Mouse (Mus musculus) kidney, adult 2 months (tissue): ENCODE measurements around the gene Zfp354c. TPM values are rescaled to one million over a fixed set of nuclear protein-coding genes. Genes with fewer than 3 reads are reported as not detected.

Experiments
- DNase-seq: peaks from one replicate; pipeline ENCODE4 v3.0.0; 2021
- H3K27ac ChIP-seq: fragments of 200-500 bp; 2 replicates; pipeline ENCODE4 v1.5.1; 2012; ENCODE audit warnings: low read depth, low read length, control low read depth, inconsistent platforms; ENCODE audit not compliant: insufficient read depth
- H3K27me3 ChIP-seq: fragments of 200-500 bp; replicated peaks from 2 replicates; pipeline ENCODE4 v1.6.1; 2012; ENCODE audit warnings: mild to moderate bottlenecking, moderate library complexity, low read length, inconsistent platforms; ENCODE audit not compliant: control insufficient read depth, insufficient read depth
- H3K36me3 ChIP-seq: fragments of 200-500 bp; 2 replicates; pipeline ENCODE4 v1.6.1; 2012; ENCODE audit warnings: mild to moderate bottlenecking, moderate library complexity, low read length, inconsistent platforms; ENCODE audit not compliant: control insufficient read depth, insufficient read depth
- H3K4me1 ChIP-seq: fragments of 200-500 bp; 2 replicates; pipeline ENCODE4 v1.6.1; 2011; ENCODE audit warnings: low read length; ENCODE audit not compliant: control insufficient read depth, insufficient read depth
- H3K4me3 ChIP-seq: fragments of 200-500 bp; 2 replicates; pipeline ENCODE4 v1.5.1; 2011; ENCODE audit warnings: mild to moderate bottlenecking, low read depth, low read length, control low read depth; ENCODE audit not compliant: insufficient read depth
- CTCF ChIP-seq: fragments of 200-500 bp; conservative IDR thresholded peaks from 2 replicates; pipeline ENCODE4 v1.5.1; 2011; ENCODE audit warnings: low read depth, mild to moderate bottlenecking, control low read depth, low read length, moderate library complexity, mixed read lengths; ENCODE audit not compliant: insufficient read depth, insufficient read length
- POLR2A ChIP-seq: fragments of 200-500 bp; IDR thresholded peaks from one replicate; pipeline ENCODE4 v1.6.1; 2011; ENCODE audit warnings: low read depth, low read length, control low read depth
- whole genome bisulfite sequencing: fragments of 180-500 bp; shearing (Covaris S2); methylation state at CpG from one replicate; pipeline ENCODE4 v1.1.7; 2018; 5-methylcytosine and 5-hydroxymethylcytosine counted together
- polyA plus RNA-seq: library from polyadenylated mRNA; depleted of rRNA; stranded (reverse); fragments of >200 nt; gene quantifications from 2 replicates; pipeline ENCODE4 v1.2.3, GENCODE M21; 2012; rRNA removed

Gene Zfp354c
- 1.2 and 1.4 TPM in 2 replicates for polyA plus RNA-seq

GRCm38 (mm10) chr11:50827010-50827953 lies at the start of gene Zfp354c:
Zfp354c (minus strand) TSS chr11:50827724.
- 2% methylated on average over 45 of the region's 45 CpGs for WGBS
- peak; percentile 90 for DNase-seq

GRCm38 (mm10) chr11:50850989-50851601 lies 23.6 kb upstream of the Zfp354c start:
- H3K27ac ChIP-seq: no peak overlapping the region
- DNase-seq: peak; percentile 8
- H3K36me3 ChIP-seq: no peaks in the 10 kb centered on the region
- no peaks in the 10 kb centered on the region; the same call in 1 of the 2 replicates for H3K27me3 ChIP-seq
- H3K4me3 ChIP-seq: no peak overlapping the region
- TF ChIP-seq POLR2A (no peak), CTCF (no peak)
- no peaks in the 10 kb centered on the region for H3K4me1 ChIP-seq
- WGBS: under 1% methylated on average over 72 of the region's 72 CpGs

More at GRCm38 (mm10) chr11:50827010-50827953, at the start of gene Zfp354c:
- no peaks in the 10 kb centered on the region; the same call in 1 of the 2 replicates for H3K4me1 ChIP-seq
- TF ChIP-seq CTCF: no peak
- TF ChIP-seq POLR2A: no peak
- H3K27ac ChIP-seq: peak within 1 kb of the TSS; percentile 13; the same call in 1 of the 2 replicates
- H3K27me3 ChIP-seq: no peaks in the 10 kb centered on the region
- H3K36me3 ChIP-seq: no peaks in the 10 kb centered on the region
- H3K4me3 ChIP-seq: peak within 1 kb of the TSS; percentile 86

- Histone ChIP-seq H3K27ac (no peak within 1 kb of the TSS), H3K4me3 (no peak within 1 kb of the TSS), H3K36me3 (no peaks in the 10 kb centered on the region), H3K27me3 (no peaks in the 10 kb centered on the region; the same call in 1 of the 2 replicates), H3K4me1 (no peaks in the 10 kb centered on the region)
- 2% methylated on average over 11 of the region's 11 CpGs for WGBS
- TF ChIP-seq POLR2A (no peak), CTCF (no peak)
- DNase-seq: no peak
Observed at GRCm38 (mm10) chr11:50850177-50850735, 22.7 kb upstream of the Zfp354c start, which contains the start of gene Grm6. Grm6 (plus strand) TSS chr11:50850685.

- no peak overlapping the region for H3K4me3 ChIP-seq
Observed at GRCm38 (mm10) chr11:50849310-50849709, 21.8 kb upstream of the Zfp354c start.

GRCm38 (mm10) chr11:50848520-50849137 lies 21.1 kb upstream of the Zfp354c start:
- WGBS: 49% methylated on average over 3 of the region's 3 CpGs

More at GRCm38 (mm10) chr11:50849310-50849709, 21.8 kb upstream of the Zfp354c start:
- TF ChIP-seq POLR2A (no peak), CTCF (no peak)
- no peak for DNase-seq
- Histone ChIP-seq H3K27me3 (no peaks in the 10 kb centered on the region; the same call in 1 of the 2 replicates), H3K36me3 (no peaks in the 10 kb centered on the region), H3K4me1 (no peaks in the 10 kb centered on the region), H3K27ac (no peak overlapping the region)
- WGBS: 3% methylated on average over 10 of the region's 10 CpGs

GRCm38 (mm10) chr11:50847047-50847446 lies 19.5 kb upstream of the Zfp354c start:
- Histone ChIP-seq H3K4me1 (no peaks in the 10 kb centered on the region), H3K36me3 (no peaks in the 10 kb centered on the region), H3K27ac (no peak overlapping the region), H3K27me3 (no peaks in the 10 kb centered on the region; the same call in 1 of the 2 replicates), H3K4me3 (no peak overlapping the region)
- no peak for DNase-seq
- WGBS: 63% methylated on average over 5 of the region's 5 CpGs
- TF ChIP-seq CTCF (no peak; the same call in 1 of the 2 replicates), POLR2A (no peak)

More at GRCm38 (mm10) chr11:50848520-50849137, 21.1 kb upstream of the Zfp354c start:
- Histone ChIP-seq H3K4me3 (no peak overlapping the region), H3K27ac (no peak overlapping the region), H3K4me1 (no peaks in the 10 kb centered on the region), H3K36me3 (no peaks in the 10 kb centered on the region), H3K27me3 (no peaks in the 10 kb centered on the region; the same call in 1 of the 2 replicates)
- no peak for DNase-seq
- TF ChIP-seq CTCF (no peak), POLR2A (no peak)
